Mouse (Mus musculus): ENCODE measurements at regions not wholly inside any gene's neighbourhood (a gene's known extent, or its start where the extent isn't known, plus 50 kb on each side); places are given as distances from the start of the nearest gene placed in this dataset.

GRCm38 (mm10) chr10:15321480-15321879, 603.5 kb upstream of the Gje1 start:
- no peak for DNase-seq (ENCODE audit: low read depth, low spot score)

- DNase-seq (ENCODE audit: low read depth, low spot score) = no peak
Observed at GRCm38 (mm10) chr10:15317017-15317607, 599.1 kb upstream of the Gje1 start.

- DNase-seq (ENCODE audit: low read depth, low spot score) = no peak
Observed at GRCm38 (mm10) chr10:15310650-15311049, 592.6 kb upstream of the Gje1 start.

GRCm38 (mm10) chr10:15305811-15306473, 587.9 kb upstream of the Gje1 start:
- no peak for DNase-seq (ENCODE audit: low read depth, low spot score)

GRCm38 (mm10) chr10:15300199-15301085, 582.4 kb upstream of the Gje1 start:
- peak; percentile 66 for DNase-seq (ENCODE audit: low read depth, low spot score)

- no peak for DNase-seq (ENCODE audit: low read depth, low spot score)
Observed at GRCm38 (mm10) chr10:15299331-15300198, 581.6 kb upstream of the Gje1 start.

GRCm38 (mm10) chr10:15297257-15297656, 579.2 kb upstream of the Gje1 start:
- DNase-seq (ENCODE audit: low read depth, low spot score) = no peak

GRCm38 (mm10) chr10:15294125-15294524, 576.1 kb upstream of the Gje1 start:
- DNase-seq (ENCODE audit: low read depth, low spot score) = no peak

- DNase-seq (ENCODE audit: low read depth, low spot score) = peak; percentile 97
Observed at GRCm38 (mm10) chr10:15263337-15263736, 545.3 kb upstream of the Gje1 start.

- DNase-seq (ENCODE audit: low read depth, low spot score) = peak; percentile 24
Observed at GRCm38 (mm10) chr10:15262282-15262681, 544.3 kb upstream of the Gje1 start.

GRCm38 (mm10) chr10:15249402-15250086, 531.5 kb upstream of the Gje1 start:
- DNase-seq (ENCODE audit: low read depth, low spot score) = no peak

GRCm38 (mm10) chr10:15248899-15249298, 530.9 kb upstream of the Gje1 start:
- DNase-seq (ENCODE audit: low read depth, low spot score) = no peak

GRCm38 (mm10) chr10:15244376-15245262, 526.6 kb upstream of the Gje1 start:
- DNase-seq (ENCODE audit: low read depth, low spot score) = no peak

GRCm38 (mm10) chr10:15243460-15243859, 525.4 kb upstream of the Gje1 start:
- DNase-seq (ENCODE audit: low read depth, low spot score) = no peak

- DNase-seq (ENCODE audit: low read depth, low spot score) = no peak
Observed at GRCm38 (mm10) chr10:15218883-15219282, 500.9 kb upstream of the Gje1 start.

- DNase-seq (ENCODE audit: low read depth, low spot score) = no peak
Observed at GRCm38 (mm10) chr10:15179585-15179984, 461.6 kb upstream of the Gje1 start.

GRCm38 (mm10) chr10:15174421-15174820, 456.4 kb upstream of the Gje1 start:
- no peak for DNase-seq (ENCODE audit: low read depth, low spot score)

- DNase-seq (ENCODE audit: low read depth, low spot score) = no peak
Observed at GRCm38 (mm10) chr10:15172558-15172957, 454.5 kb upstream of the Gje1 start.

- no peak for DNase-seq (ENCODE audit: low read depth, low spot score)
Observed at GRCm38 (mm10) chr10:15140703-15141102, 422.7 kb upstream of the Gje1 start.
